Mouse (Mus musculus) embryonic facial prominence, embryonic 14.5 days (tissue): ENCODE measurements around the gene Kit. TPM values are rescaled to one million over a fixed set of nuclear protein-coding genes. Genes with fewer than 3 reads are reported as not detected.

ENCODE experiments used
- ATAC-seq: fragments of 200-750 bp; cut with Nextera tagmentation; 2 replicates; pipeline ENCODE4 v1.8.0; 2017; ENCODE audit warnings: low read depth, moderate number of reproducible peaks, moderate TSS enrichment
- DNase-seq: peaks from one replicate; pipeline ENCODE4 v3.0.0-alpha.2; 2015; ENCODE audit warnings: low spot score
- H3K27ac ChIP-seq: fragments of 300-500 bp; sonication (generic); replicated peaks from 2 replicates; pipeline ENCODE4 v1.5.1; 2014; ENCODE audit warnings: low read depth, mild to moderate bottlenecking, low read length, moderate library complexity
- H3K27me3 ChIP-seq: fragments of 300-500 bp; sonication (generic); replicated peaks from 2 replicates; pipeline ENCODE4 v1.6.1; 2014; ENCODE audit warnings: low read length; ENCODE audit not compliant: control insufficient read depth, insufficient read depth
- H3K36me3 ChIP-seq: fragments of 300-500 bp; sonication (generic); 2 replicates; pipeline ENCODE4 v1.6.1; 2014; ENCODE audit warnings: low read length, mixed read lengths; ENCODE audit not compliant: control insufficient read depth, insufficient read depth
- H3K4me1 ChIP-seq: fragments of 300-500 bp; sonication (generic); 2 replicates; pipeline ENCODE4 v1.6.1; 2014; ENCODE audit warnings: antibody characterized with exemption, low read length; ENCODE audit not compliant: control insufficient read depth, insufficient read depth
- H3K4me2 ChIP-seq: fragments of 300-500 bp; sonication (generic); 2 replicates; pipeline ENCODE4 v1.6.1; 2014; ENCODE audit warnings: low read depth, mild to moderate bottlenecking, low read length, moderate library complexity, mixed read lengths
- H3K4me3 ChIP-seq: fragments of 300-500 bp; sonication (generic); 2 replicates; pipeline ENCODE4 v1.5.1; 2014; ENCODE audit warnings: low read depth, mild to moderate bottlenecking, low read length
- H3K9ac ChIP-seq: fragments of 300-500 bp; sonication (generic); 2 replicates; pipeline ENCODE4 v1.6.1; 2014; ENCODE audit warnings: low read depth, mild to moderate bottlenecking, low read length, moderate library complexity, mixed read lengths
- H3K9me3 ChIP-seq: fragments of 300-500 bp; sonication (generic); 2 replicates; pipeline ENCODE4 v1.6.1; 2016; ENCODE audit warnings: low read length; ENCODE audit not compliant: control insufficient read depth
- WGBS: fragments of 180-500 bp; shearing (Covaris S2); extraction: QIAGEN DNeasy Blood & Tissue Kit; methylation state at CpG from one replicate; pipeline ENCODE4 v1.1.7; 2014; 5-methylcytosine and 5-hydroxymethylcytosine counted together
- polyA plus RNA-seq: library from polyadenylated mRNA; unstranded; fragments of >200 nt; fragmentation: Nextera tagmentation; extraction: Ambion mirVana; gene quantifications from 2 replicates; pipeline ENCODE4 v1.2.1, GENCODE M21; 2014

Kit gene
- polyA plus RNA-seq, 1 experiment from 2014 or later, result 24.3 TPM

GRCm38 (mm10) chr5:75579244-75579643 lies 4.5 kb downstream of the Kit start:
- Histone ChIP-seq H3K36me3 (no peaks in the 10 kb centered on the region), H3K4me1 (peaks cover 12% of the 10 kb centered on the region; the same call in 1 of the 2 replicates), H3K9me3 (no peaks in the 10 kb centered on the region), H3K9ac (no peak overlapping the region), H3K27me3 (peaks cover 16% of the 10 kb centered on the region), H3K4me2 (no peak overlapping the region), H3K27ac (no peak overlapping the region), H3K4me3 (no peak overlapping the region)
- no peak for DNase-seq
- 71% methylated on average over 5 of the region's 5 CpGs for WGBS
- ATAC-seq, result no peak

GRCm38 (mm10) chr5:75579646-75580268 lies 5.0 kb downstream of the Kit start:
- no peak overlapping the region for H3K27ac ChIP-seq
- DNase-seq, result no peak
- ATAC-seq, result no peak
- no peak overlapping the region for H3K9ac ChIP-seq
- no peak overlapping the region for H3K4me3 ChIP-seq
- H3K36me3 ChIP-seq, result no peaks in the 10 kb centered on the region
- peaks cover 11% of the 10 kb centered on the region; the same call in 1 of the 2 replicates for H3K27me3 ChIP-seq
- H3K4me1 ChIP-seq, result peaks cover 9% of the 10 kb centered on the region; the same call in 1 of the 2 replicates
- 78% methylated on average over 11 of the region's 11 CpGs for WGBS
- no peak overlapping the region for H3K4me2 ChIP-seq
- no peaks in the 10 kb centered on the region for H3K9me3 ChIP-seq

GRCm38 (mm10) chr5:75581926-75582325 lies 7.2 kb downstream of the Kit start:
- H3K4me3 ChIP-seq, result no peak overlapping the region
- WGBS, result 89% methylated on average over 7 of the region's 7 CpGs
- H3K27ac ChIP-seq, result no peak overlapping the region
- no peaks in the 10 kb centered on the region for H3K9me3 ChIP-seq
- H3K9ac ChIP-seq, result no peak overlapping the region
- DNase-seq, result no peak
- ATAC-seq, result no peak
- H3K36me3 ChIP-seq, result no peaks in the 10 kb centered on the region
- H3K4me1 ChIP-seq, result no peaks in the 10 kb centered on the region; the same call in 1 of the 2 replicates
- H3K27me3 ChIP-seq, result 0 out of 2 replicates have a peak, but pooled peaks cover 2% of the 10 kb centered on the region
- H3K4me2 ChIP-seq, result no peak overlapping the region

GRCm38 (mm10) chr5:75587781-75588180 lies 13.1 kb downstream of the Kit start:
- Histone ChIP-seq H3K4me2 (no peak overlapping the region), H3K27ac (no peak overlapping the region), H3K4me1 (no peaks in the 10 kb centered on the region), H3K9me3 (no peaks in the 10 kb centered on the region), H3K4me3 (no peak overlapping the region), H3K9ac (no peak overlapping the region), H3K27me3 (no peaks in the 10 kb centered on the region), H3K36me3 (no peaks in the 10 kb centered on the region)
- ATAC-seq (no peak), DNase-seq (no peak)
- WGBS, result 81% methylated on average over 4 of the region's 4 CpGs

- ATAC-seq, result no peak
Observed at GRCm38 (mm10) chr5:75589552-75590346, 15.0 kb downstream of the Kit start.

GRCm38 (mm10) chr5:75590961-75591360 lies 16.2 kb downstream of the Kit start:
- Histone ChIP-seq H3K27me3 (no peaks in the 10 kb centered on the region), H3K4me2 (no peak overlapping the region), H3K9me3 (no peaks in the 10 kb centered on the region), H3K4me3 (no peak overlapping the region), H3K9ac (no peak overlapping the region), H3K27ac (no peak overlapping the region), H3K36me3 (no peaks in the 10 kb centered on the region), H3K4me1 (peaks cover 1% of the 10 kb centered on the region; the same call in 1 of the 2 replicates)
- DNase-seq, result no peak
- no peak for ATAC-seq
- 61% methylated on average over 6 of the region's 6 CpGs for WGBS

More at GRCm38 (mm10) chr5:75589552-75590346, 15.0 kb downstream of the Kit start:
- H3K36me3 ChIP-seq, result no peaks in the 10 kb centered on the region
- H3K9ac ChIP-seq, result no peak overlapping the region
- H3K27me3 ChIP-seq, result no peaks in the 10 kb centered on the region
- WGBS, result 76% methylated on average over 15 of the region's 15 CpGs
- H3K27ac ChIP-seq, result no peak overlapping the region
- no peaks in the 10 kb centered on the region for H3K9me3 ChIP-seq
- H3K4me1 ChIP-seq, result no peaks in the 10 kb centered on the region
- H3K4me2 ChIP-seq, result no peak overlapping the region
- DNase-seq, result no peak
- H3K4me3 ChIP-seq, result no peak overlapping the region

GRCm38 (mm10) chr5:75591567-75591966 lies 16.9 kb downstream of the Kit start:
- Histone ChIP-seq H3K36me3 (no peaks in the 10 kb centered on the region), H3K27ac (no peak overlapping the region), H3K4me1 (peaks cover 6% of the 10 kb centered on the region), H3K4me2 (no peak overlapping the region), H3K4me3 (no peak overlapping the region), H3K27me3 (no peaks in the 10 kb centered on the region), H3K9ac (no peak overlapping the region), H3K9me3 (no peaks in the 10 kb centered on the region)
- no peak for ATAC-seq
- 76% methylated on average over 11 of the region's 11 CpGs for WGBS
- DNase-seq, result no peak

GRCm38 (mm10) chr5:75595319-75595718 lies 20.6 kb downstream of the Kit start:
- H3K9me3 ChIP-seq, result no peaks in the 10 kb centered on the region
- no peak overlapping the region for H3K4me3 ChIP-seq
- DNase-seq (no peak), ATAC-seq (no peak)
- H3K9ac ChIP-seq, result no peak overlapping the region
- no peaks in the 10 kb centered on the region for H3K36me3 ChIP-seq
- WGBS, result 91% methylated on average over 10 of the region's 10 CpGs
- no peak overlapping the region for H3K27ac ChIP-seq
- H3K4me1 ChIP-seq, result peaks cover 6% of the 10 kb centered on the region
- H3K4me2 ChIP-seq, result no peak overlapping the region
- no peaks in the 10 kb centered on the region for H3K27me3 ChIP-seq
